Mouse (Mus musculus): ENCODE data around the gene Eme1.
A peak's percentile ranks its signal among the peaks of the same experiment; 100 is the strongest.

Eme1 gene

GRCm38 (mm10) chr11:94597319-94597718, 56.4 kb downstream of the Eme1 start:
- DNase-seq (ENCODE audit: low read depth, low spot score): no peak

GRCm38 (mm10) chr11:94596311-94596852, 57.4 kb downstream of the Eme1 start:
- peak; percentile 70 for DNase-seq (ENCODE audit: low read depth, low spot score)

Measured in ZHBTc4 (cell line).